Mouse (Mus musculus): ENCODE data around the gene Irs4. TPM values are rescaled to one million over a fixed set of nuclear protein-coding genes. Genes with fewer than 3 reads are reported as not detected.

Gene Irs4
- not detected in 2 replicates for polyA plus RNA-seq (2012; ENCODE audit: low replicate concordance)

GRCm38 (mm10) chrX:141724937-141725918 is at the start of gene Irs4:
Irs4 (minus strand) TSS chrX:141725263.

Other genes starting within 250 kb of the Irs4 start
- 0.20 TPM in 1 of 2 replicates, not detected in the other for gene Col4a5, start 249.9 kb downstream of the Irs4 start, polyA plus RNA-seq (2012; ENCODE audit: low replicate concordance)
- gene Gm15294, start 150.0 kb upstream of the Irs4 start, polyA plus RNA-seq (2012; ENCODE audit: low replicate concordance) = not detected in 2 replicates

Data from leukemia stem cell, adult 10-12 weeks (primary cell).